Mouse (Mus musculus) c-Kit-positive CD71-negative TER-119-negative erythroid progenitor cells, embryonic 14.5 days (primary cell): ENCODE data around the gene Slc17a3.

Source experiments
- DNase-seq: peaks from one replicate; pipeline ENCODE4 v3.0.0-alpha.2; 2013; ENCODE audit warnings: low read depth

The Slc17a3 gene

DNA sequence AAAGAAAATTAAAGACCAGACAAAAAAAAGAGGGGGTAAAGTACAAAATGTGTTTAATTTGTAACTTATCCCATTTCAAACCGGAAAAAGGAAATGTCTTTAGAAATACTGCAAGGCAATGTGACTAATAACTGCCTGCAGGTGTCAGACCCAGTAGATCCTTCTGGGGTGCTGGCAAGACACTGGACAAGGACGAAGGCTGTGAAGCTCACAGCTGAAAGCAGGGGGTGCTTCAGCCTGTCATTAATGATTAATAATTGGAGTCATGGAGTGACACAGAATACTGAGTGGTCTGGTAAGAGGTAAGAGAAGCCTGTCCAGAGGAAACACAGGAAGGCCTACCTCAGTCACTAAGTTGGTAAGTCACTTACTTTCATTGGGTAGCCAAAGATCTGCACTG lies at the start of gene Slc17a3:
Gene Slc17a3 (plus strand): TSS at position 127 of the 400 bp plus-strand sequence.
- DNase-seq, result no peak

DNA sequence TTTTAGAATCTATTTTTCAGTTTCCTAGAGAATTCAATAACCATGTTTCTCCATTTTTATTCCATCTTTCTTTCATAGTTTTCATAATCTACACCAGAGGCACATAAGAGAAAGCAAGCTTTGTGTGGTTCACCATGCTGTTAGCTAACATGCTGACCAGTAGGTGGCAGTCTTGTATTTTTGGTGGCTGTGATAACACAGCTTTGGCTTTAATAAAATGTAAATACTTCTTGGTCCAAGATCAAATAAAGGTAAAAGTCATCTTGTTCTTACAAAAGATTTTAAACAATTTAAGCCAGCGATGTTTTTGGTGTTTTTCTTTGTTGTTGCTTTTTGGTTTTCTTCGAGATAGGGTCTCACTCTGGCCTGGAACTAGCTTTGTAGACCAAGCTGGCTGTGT lies 46.7 kb upstream of the Slc17a3 start:
- DNase-seq, result peak; percentile 62

DNA sequence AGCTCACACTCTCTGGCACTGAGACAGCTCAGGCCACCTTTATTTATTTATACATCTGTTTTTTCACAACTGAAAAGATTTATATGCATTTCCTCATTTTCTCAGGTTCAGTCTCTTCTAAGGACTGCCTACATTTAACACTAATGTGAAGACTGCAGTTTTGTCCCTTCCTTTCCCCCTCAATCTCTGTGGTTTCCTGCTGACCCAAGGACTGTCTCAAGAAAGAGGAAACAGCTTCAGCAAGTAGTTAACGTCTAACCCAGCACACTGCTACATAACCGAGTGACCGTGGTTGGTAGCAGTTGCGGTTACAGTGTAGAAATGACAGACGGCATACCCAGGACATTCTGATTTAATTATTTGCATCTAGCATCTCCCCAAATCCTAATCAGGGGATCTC lies 39.8 kb upstream of the Slc17a3 start:
- DNase-seq, result peak; percentile 40

DNA sequence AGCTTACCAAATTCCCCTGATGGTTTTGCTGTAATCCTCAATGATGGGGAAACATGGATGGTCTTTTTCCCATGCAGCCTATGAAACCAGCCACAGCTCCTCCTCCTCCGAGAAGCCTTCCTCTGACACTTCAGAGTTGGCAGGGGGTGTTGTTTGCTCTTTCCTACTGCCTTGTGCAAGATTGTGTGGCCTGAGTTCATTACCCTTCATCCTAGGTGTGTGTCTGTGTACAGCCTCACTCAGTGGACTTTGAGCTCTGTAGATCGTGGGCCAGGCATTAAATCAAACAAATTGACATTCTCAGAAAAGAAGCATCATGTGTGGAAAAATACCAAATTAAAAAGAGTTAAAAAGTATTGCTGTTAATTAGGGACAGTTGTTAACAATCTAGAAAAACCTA lies 34.7 kb upstream of the Slc17a3 start:
- no peak for DNase-seq

DNA sequence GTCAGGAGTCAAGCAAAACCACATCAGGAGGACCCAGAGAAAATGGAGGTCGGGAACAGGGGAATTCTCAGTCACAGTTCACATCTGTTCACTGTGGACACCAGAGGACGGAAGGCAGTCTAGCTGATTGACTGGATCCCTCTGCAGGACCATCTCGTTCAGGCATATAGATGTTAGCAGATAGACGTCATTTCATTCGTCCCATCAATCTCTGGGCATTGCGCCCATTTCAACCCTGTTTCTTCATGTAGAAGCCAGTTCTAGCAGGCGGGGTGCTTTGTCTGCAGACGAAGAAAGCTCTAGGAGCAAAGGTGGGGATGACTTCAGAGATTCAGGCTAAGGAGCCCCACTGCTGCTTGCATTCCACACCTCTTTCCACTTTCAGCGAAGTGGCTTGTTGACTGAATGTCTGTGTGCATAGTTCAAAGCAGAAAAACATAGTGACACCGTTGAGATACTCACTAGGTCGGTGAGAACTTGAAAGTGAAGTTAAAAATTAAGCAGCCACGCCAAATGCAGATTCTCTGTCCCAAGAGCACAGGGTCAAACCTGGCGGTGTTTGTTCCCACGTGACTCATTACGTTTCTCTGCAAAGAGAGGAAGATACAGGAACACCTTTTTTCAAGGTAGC lies 32.7 kb upstream of the Slc17a3 start, which contains the start of gene Slc17a2:
Gene Slc17a2 (plus strand): TSS at position 572 of the 631 bp plus-strand sequence.
- DNase-seq, result no peak

DNA sequence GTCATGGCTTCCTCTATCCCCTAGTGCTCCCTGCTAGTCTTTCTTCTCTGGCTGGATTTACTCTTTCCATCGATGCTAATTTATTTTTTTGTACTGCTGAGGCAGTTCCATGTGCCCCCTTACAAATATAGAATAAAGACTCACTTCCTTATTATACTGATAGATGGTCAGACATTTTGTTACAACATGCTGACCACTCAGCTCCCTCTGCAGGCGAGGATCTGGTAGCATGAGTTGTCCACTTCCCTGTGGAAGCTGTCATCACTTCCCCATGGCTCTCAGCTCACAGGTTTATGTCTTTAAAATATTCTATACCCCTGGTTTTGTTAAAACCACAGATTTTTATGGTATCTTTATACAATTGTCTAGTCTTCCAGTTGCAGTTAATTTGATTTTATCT lies 23.1 kb upstream of the Slc17a3 start:
- no peak for DNase-seq

DNA sequence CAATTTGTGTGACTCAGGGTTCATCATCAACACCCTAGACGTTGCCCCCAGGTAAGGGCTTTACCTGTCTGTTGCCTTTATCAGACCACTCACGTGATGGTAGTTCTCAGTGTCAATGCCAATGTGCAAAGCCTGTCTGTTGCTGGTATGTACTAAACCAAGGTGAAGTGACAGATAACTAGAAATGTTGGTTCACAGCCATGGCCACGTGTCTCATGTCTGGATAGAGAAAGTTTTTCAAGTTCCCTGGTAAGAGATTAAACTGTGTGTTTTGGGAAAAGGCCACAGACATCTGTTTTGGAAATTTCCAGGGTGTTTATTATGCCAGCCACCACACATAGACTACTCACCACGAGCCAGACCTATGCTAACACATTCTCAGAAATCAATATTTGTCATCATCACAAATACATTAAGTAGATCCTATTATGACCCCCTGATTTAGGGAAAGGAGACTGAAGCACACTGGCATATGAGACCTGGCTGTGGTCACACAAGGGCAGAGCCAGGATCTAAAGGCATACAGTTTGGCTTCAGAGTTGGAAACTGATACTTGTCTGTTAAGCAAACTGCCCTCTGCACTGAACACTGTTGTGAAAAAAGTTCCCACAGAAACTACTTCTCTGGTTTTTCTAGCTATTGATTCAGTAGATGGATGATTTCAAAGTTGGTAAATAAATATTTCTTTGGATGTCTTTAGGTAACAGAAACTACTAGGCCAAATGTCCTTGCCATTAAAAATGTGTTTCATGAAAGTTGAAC lies 18.9 kb upstream of the Slc17a3 start:
- no peak for DNase-seq

DNA sequence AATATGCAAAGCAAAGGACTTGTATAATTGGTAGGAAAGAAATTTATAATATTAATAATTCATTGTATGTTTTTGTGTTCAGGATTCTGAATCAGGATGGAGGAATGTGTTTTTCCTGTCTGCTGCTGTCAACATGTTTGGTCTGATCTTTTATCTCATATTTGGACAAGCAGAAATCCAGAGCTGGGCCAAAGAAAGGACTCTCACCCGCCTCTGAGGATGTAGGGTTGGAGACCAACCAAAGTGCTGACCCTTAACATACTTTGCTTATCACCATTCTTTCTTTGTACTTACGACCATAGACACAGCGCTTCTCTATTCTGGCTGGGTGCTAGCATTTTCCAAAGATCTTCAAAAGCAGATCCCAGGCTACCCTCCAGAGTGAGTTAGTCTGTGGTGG lies 17.0 kb upstream of the Slc17a3 start:
- no peak for DNase-seq

DNA sequence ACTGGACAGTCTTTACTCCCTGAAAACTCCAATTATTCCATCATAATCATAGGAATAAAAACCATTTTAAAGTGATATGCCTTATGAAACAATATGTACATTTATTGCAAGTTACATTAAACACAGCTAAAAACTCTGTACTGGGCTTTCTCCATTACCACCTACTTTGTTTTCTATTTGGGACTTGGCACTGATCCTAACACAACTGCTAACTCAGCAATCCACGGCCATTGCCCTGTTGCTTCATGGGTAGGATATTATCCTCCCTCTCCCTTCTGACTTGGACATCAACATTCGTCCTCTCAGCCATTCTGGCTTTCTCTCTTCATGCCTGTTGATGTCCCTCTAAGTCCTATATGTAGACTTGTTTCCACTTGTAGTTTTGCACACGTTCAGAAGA lies 12.6 kb upstream of the Slc17a3 start:
- no peak for DNase-seq

DNA sequence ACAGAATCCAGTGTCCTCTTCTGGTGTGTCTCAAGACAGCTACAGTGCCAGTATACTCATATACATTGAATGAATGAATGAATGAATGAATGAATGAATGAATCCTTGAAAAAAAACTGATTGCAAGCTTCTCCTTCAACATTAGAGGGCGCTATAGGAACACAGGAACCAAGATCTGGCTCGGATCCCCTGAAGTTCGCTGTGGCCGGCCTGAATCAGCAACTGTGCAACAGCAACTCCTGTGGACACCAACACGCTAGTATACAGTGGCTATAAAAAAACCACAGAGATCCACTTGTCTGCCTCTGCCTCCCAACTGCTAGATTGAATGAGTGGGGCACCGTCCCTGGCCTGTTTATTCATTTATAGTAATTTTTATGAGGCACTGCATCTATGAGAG lies 6.2 kb upstream of the Slc17a3 start:
- DNase-seq, result peak; percentile 31

DNA sequence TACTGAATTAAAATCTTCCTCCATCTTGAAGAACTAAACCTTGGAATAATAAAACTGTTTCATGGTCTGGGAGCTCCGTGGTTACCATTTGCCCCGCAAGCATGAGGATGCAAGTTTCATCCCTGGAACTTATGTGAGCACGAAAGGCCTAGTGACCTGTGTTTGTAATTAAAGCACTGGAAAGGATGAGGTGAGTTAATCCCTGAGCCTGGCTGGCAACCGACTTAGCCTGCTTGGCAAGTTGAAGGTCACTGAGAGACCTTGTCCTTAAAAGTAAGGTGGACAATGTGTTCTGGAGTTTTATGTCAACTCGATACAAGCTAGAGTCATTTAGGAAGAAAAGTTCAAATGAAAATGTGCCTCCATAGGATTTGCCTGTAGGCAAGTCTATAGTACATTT lies 4.4 kb upstream of the Slc17a3 start:
- no peak for DNase-seq

DNA sequence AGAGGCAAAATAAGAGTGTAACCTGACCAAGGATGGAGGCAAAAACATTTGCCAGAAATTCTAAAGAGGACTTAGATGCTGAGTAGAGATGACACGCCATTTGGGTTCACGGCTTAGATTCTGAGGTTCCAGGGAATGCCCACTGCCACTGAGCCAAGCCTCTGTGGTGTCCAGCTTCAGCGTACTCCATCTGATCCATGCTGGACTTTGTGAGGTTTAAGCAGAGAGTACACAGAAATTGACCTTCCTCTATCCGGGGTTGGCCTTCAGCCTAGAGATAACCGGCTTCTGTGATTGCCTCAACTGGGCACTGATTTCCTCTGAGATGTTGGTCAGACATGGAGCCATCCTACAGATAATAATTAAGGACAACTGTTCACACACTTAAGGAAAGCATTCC lies 2.6 kb upstream of the Slc17a3 start:
- DNase-seq, result no peak

DNA sequence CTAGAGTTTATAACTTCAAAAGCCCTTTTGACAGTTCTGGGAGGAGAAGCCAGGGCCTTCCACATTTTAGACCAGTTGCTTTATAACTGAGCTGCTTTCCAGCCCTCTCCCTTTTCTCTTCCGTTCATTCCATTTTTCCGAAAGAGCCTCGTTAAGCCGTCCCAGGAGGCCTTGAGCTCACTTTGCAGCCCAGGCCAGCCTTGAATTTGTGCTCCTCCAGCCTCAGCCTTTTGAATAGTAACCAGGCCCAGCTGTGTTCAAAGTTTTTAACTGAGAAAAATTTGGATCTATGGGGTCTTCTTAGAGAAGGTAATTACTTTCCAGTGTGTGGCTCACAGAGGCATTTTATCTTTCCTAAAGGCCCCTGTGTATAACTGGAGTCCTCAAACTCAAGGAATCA lies 6.6 kb downstream of the Slc17a3 start:
- no peak for DNase-seq

DNA sequence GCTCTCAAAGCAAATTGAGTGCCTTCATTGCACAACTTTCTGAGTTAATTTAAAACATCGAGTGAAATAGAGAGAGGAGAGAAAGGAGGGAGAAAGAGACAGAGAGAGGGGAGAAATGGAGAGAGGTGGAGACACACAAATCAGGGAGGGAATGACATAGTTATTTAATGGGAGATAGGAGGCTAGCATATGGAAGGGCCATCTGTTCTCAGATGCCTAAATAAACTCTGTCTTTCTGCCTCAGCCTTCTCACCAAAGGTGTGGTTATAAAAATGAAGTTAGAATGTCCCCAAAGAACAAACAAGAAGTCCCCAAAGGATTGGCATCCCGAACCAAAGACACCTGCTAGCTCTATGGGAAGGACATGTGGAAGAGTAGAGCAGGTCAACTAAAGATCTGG lies 10.1 kb downstream of the Slc17a3 start:
- DNase-seq, result no peak

DNA sequence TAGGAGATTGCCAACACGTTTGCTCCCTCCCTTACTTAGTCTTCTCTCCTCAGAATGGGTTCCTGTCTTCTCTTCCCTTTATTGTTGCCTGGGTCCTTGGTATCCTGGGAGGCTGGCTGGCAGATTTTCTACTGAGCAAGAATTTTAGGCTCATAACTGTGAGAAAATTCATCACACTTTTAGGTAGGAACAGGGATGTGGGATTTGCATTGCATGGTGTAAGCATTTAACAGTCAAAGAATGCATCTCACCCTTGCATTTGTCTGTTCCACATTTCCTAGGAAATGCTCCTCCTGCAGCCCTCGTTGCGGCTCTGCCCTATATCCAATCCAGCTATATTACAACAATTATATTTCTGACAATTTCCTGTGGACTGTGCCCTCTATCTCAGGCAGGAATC lies 17.2 kb downstream of the Slc17a3 start:
- no peak for DNase-seq

DNA sequence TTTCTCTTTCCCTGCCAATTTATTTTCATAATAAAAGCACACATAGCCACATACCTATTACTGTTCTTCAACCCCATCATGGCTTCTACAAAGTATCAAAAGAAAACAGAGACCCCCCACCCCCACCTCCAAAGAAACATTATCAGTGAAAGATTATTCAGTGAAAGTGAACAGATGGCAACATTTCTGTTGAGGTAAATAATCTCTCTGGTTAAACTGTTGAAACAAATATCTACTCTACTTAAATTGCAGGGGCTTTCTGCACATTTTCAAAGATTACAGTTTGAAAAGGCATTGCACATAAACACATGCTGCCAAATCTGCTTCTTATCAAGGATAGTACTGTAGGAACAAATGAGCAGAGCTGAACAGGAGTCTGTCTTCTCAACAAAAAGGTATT lies 22.6 kb downstream of the Slc17a3 start:
- no peak for DNase-seq

DNA sequence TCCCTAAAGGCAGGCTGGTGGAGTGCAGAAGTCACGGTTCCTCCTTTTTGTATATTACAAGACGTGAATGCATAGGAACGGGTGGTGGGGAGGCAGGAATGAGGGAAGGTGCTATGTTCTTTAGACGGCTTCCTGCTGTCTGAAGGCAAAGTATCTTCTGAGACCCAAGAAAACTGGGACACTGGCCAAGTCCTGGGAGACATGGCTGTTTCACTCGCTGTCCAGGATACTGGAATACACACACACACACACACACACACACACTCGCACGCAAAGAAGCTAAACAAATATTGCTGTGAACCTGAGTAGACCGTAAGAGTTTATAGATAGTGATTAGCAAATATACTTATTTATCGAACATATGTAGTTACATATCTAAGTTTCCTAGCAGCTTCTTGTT lies 25.5 kb downstream of the Slc17a3 start:
- DNase-seq, result no peak

DNA sequence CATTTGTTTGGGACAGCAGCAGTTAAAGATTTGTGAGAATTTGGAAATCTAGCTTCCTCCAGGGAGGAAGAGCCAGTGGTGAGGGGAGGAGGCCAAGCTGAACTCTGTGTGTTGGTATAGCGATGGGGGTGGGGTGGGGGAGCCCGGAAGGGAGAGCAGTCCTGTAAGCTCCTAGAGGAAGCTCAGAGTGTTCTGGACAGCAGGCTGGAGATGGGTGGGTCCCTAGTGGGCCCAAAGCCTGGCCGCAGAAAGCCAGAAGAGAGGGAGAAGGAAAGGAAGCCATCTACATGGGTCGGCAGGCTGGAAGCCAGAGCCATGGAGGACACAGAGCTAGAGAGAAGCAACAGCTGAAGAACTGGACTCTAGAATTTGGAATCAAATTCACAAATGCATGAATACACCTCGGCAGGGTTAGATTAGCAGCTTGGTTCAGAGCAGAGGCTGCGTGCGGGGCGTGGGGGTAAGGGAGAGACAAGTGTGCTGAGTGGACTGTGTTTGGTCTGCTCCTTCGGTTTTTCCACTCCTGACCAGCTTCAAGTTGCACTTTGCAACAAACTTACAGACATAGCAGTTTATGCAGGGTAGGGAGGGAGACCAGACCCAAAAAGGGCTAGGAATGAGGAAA lies 27.0 kb downstream of the Slc17a3 start:
- DNase-seq, result no peak

DNA sequence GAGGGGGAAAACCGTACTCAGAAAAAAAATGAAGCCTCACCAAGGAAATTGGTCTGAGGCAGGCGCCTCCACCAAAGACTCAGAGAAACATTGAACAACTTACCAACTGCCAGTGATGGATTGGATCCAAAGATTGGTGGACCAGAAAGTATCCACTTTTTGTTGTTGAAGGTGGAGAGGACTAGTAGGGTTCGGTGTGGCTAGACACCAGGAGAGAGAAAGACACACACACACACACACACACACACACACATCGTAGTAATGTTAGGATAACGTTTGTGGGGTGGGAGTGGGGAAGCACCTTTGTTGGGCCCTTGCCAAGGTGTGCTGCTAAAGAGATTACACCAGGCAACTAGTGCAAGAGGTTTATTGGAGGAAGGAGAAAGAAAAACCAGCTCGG lies 27.8 kb downstream of the Slc17a3 start:
- no peak for DNase-seq

DNA sequence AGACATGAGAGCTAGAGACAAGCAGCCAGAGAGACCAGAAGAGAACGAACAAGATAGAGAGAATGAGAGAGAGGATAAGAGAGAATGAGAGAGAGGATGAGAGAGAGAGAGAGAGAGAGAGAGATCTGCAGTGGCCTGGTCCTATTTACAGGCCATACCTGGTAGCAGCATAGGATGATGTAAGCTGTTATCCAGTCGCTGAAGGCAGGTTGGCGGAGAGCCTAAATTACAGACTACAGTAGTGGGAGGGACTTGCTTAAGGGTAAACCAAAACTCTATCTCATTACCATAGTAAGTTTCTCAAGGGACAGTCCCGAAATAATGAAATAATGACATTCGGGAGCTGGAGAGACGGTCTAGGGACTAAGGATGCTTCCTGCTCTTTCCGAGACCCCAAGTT lies 28.2 kb downstream of the Slc17a3 start, which contains the start of gene Slc17a1:
Gene Slc17a1 (plus strand): TSS at position 346 of the 400 bp plus-strand sequence.
- no peak for DNase-seq

DNA sequence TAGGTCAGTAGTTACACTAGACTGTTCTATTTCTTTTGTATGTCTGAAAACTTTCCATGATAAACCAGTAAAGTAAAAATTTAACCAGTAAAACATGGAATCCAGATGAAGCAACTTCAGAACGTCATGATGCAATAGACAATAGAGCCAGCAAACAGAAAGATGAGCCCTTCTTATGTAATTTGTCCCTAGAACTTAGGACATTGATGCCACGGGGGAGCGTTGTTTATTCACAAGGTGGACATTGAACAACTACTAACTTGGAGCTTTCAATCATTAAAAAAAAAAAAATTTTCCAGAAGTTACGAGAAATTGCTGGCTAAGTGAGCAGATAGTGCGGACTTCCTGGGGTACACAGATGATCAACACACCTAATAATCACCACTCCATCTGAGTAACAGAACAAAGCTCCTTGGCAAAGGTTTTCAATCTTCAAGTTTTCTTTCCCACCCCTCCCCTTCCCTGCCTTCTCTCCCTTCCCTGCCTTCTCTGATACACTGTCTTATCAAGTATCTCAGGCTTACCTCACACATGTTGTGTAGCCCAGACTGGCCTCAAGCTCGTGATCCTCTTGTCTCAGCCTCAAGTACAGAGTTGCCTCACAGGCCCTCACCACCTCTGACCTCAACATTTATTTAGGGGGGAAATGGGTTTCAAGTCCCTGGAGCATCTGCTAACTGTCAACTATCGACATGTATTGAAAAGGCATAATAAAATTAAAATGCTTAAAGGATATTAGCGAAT lies 29.7 kb downstream of the Slc17a3 start:
- DNase-seq, result no peak

DNA sequence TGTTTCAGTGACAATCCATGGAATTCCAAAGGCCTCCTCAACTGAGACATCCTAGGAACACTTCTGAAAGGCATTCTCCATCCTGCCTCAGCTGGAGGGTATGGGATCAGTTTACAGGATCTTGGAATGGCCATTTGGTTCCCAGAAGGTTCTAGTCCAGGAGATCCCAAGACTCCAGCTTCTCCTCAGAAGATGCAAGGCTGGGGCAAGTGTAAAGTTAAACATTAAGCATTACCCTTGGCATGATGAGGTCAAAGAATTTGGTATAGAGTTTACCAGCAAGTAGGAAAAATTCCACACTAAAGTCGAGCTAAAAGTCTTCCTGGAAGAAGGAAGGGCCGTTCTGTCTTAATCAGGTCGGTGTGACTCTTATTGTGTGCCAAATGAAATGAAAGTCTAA lies 30.8 kb downstream of the Slc17a3 start:
- DNase-seq, result no peak

DNA sequence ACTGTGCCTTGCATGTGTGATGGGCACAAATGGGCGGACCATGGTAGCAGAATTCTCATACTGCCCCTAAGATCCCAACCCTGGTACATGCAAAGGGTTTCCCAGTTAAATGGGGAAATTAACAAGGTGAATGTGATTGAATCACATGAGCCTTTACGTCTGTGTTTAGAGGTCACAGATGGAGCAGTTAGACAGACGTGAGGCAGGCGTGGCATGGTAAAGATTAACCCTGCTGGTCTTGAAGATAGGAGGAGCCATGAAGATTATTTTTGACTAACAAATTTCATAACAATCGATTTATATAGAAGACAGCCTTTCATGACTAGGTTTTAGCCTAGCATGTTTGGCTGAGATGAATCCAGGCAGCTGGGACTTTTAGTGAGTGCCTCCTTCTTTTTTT lies 33.9 kb downstream of the Slc17a3 start:
- no peak for DNase-seq
